Mouse (Mus musculus): Measurements from ENCODE around the gene Grm1.

The Grm1 gene

DNA sequence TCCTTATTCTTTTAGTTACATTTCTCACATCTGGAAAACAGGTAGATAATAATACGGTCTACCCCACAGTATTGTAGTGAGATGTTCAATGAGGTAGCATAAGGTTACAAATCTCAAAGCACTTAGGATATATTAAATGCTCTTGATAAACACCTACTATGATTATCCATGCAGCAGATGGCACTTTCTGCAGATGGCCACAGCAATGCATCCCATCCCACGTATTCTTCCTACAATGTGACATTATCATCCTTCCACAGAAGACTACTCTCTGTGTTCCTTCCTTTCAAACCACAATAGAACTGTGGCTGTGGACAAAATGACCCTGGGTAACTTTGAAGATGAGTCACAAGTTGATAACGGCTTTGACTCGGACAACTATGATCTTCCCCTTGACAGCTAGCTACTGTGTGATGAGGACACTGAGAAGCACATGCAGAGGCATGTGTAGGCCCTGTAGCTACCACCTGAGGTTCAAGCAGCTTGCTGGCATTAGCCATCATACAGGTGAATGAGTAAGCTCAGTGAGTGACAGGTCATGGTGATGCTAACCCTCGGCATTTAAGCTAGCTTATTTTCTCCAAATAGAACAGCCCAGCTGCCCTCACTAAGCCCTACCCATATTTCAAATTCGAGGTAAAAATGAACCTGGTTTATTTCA, 117.5 kb downstream of the Grm1 start:
- DNase-seq (ENCODE audit: low read depth, low spot score): no peak

DNA sequence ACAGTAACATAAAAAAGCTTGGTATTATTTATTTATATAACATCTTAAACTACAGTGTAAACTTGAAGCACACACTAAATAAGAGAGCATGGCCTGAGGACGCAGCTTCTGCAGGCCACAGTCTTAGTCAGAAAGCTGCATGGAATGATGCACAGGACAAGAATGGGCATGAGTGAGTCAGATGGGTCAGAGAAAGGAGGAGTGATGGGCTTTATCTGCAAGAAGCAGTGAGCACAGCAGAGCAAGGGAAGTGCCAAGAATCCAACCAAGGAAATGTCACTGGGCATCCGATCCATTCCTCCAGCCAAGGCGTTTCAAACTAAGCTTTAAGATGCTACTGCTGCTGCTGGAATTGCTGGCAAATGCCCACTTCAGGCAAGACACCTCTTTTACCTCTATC, 131.6 kb downstream of the Grm1 start:
- no peak for DNase-seq (ENCODE audit: low read depth, low spot score)

DNA sequence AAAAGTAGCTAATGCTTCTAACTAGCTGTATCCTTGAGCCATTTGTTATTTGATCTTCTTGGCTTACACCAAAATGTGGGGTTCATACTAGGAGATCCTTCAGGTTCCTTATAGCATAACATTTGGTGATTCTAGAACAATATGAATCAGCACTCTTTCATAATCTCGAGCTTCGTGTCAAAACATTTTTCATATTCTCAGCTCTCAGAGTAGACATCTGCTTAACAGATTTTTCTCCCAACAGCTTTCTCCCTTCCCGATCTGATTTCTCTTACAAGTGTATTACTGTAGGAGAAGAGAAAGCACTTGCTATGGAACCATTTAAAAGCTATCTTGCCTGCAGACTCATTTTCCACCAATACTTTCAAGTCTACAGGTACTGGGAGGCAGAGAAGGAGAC, 133.0 kb downstream of the Grm1 start:
- peak; percentile 88 for DNase-seq (ENCODE audit: low read depth, low spot score)

DNA sequence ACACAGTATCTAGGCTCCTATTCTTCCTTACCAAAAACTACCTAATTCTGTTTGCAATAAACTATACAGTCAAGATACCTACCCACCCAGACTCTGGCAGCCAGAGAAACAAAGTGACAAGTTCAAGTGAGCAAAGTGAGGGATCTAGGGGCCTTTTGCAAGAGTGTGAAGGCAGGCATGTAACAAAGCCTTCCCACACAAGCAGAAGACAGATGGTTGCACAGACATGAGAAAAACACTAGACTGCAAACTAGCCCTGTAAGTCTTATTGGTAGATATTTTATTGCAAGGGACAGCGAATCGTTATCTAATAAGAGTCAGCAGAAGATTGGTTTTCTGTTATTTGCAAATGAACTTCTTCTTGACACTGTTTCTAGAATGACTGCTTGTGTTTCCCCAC, 134.6 kb downstream of the Grm1 start:
- DNase-seq (ENCODE audit: low read depth, low spot score): no peak

DNA sequence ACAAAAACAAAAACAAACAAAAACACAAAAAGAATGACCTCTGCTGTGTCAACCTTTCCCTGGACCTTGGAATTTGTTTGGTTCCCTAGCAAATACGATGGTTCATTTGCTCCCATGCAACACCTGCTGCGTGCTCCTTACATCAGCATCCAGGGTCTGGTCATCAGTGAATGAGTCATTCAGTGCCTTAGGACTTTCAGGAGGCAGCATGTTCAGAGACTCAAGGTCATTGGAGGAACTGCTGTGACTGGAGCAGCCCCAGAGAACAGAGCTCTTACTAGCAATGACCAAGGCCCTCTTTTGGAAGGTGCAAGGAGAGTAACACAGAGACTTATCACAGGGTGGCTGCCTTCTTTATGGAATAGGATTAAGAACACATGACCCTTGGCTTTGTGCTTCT, 138.2 kb downstream of the Grm1 start:
- no peak for DNase-seq (ENCODE audit: low read depth, low spot score)

DNA sequence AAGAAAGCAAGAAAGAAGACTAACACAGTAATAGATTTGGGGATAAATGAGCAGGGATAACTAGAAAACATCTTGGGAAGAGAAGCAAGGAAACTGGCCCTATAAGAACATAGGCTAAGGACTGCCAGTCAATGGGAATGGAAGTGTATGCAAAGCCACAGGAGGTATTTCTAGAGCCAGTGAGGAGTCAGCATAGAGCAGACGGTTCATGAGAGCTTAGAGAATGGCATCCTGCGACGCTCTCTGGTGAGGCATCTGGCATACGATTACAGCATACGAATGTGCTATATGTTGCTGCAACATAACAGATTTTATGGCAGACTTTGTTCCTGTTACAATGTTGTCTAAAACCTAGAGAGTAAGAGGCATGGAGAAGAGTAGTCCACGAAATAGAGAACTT, 139.9 kb downstream of the Grm1 start:
- DNase-seq (ENCODE audit: low read depth, low spot score): no peak

DNA sequence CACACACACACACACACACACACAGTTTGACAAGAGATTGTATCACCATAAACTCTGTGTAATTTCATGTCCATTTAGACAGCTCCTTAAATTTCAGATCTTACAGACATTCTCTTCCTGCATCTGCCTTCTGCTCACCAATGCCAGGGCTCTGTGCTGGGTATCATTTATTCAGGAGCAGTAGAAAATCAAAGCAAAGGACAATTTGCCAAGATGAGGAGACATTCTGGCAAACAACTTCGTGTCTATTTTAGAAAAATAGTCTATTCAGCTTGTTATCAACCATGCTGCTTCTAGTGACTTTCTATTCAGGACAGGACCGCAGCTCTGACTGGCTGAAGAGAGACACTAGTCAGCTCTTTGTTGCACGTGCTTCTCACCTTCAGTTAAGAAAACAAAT, 146.3 kb downstream of the Grm1 start:
- DNase-seq (ENCODE audit: low read depth, low spot score): no peak

DNA sequence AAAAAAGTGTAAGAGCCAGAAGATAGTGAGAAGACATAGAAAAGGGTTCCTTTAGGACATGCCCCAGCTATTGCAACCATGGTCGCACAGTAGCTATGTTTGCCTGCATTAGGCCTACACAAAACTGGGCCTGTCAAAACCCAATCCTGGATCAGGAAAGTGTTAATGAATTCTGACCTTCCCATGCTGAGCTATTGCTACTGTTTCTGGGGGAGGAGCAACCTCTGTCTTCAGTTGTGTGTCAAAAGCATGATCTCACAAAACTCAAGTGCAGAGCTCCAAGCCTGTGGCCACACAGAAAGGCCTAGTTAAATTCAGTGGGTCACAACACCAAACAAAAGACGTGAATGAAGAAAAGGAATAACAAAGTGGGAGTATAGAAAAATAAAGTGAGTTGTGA, 152.5 kb downstream of the Grm1 start:
- no peak for DNase-seq (ENCODE audit: low read depth, low spot score)

DNA sequence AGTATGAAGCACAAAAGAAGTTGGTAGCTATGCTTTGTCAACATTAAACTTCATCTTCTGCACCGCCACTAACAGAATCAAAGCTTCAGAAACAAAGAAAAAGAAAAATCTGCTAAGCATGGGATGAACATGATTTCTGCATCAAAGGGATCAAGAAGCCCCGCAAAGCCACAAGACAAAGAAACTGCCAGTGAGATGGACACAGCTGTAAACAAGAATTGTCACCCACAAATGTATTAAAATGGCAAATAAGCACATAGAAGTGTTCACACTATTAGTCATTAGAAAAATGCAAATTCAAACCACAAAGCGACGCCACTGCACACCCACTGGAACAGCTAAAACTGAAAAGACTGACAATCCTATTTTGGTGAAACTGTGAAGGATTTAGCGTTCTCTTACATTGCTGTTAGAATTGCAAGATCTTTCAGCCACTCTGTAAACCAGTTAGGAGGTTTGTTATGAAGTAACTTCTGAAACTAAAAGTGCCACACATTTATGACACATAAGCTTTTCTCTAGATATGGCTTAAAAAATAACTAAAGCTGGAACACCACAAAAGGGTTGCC, 153.3 kb downstream of the Grm1 start:
- DNase-seq (ENCODE audit: low read depth, low spot score): no peak

DNA sequence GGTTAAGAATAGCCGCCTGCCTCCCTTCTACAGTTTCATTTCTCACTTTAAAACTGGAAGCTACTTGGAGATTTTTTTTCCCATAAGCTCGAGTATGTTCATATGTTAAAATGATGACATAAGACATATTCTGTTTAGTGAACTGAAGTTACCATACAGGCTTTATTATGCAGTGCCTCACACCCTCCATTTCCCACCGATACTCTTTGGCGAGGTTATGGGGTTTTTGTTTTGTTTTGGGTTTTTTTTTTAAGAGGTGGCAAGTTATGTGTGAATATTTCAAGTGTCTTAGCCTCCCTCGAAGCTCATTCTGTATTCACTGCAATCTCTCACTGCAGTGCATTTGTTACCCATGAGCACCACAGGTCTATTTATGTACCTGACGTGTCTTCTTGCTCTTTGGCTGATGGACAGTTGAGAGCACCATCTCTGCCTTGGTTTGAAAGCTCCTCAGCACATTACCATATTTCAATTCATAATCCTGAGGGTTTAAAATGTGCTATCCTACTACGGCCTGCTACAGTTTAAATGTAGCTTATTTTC, 164.2 kb downstream of the Grm1 start:
- peak; percentile 40 for DNase-seq (ENCODE audit: low read depth, low spot score)

DNA sequence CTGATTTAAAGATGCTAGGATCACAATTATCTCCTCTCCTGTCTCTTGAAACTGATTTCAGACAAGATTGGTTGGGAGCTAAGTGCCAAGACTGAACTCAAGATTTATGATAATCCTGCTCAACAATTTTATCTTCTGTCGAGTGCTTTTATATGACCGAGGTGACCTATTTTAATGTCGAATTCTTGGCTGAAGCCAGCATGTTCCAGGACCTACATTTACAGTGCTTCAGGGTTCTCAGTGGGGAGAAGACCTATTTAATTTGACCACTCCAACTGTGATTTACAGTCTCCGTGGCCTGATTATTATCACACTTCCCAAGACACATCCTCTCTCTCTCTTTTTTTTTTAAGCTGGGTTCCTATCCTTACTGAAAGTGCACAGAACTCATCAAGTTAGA, 168.5 kb downstream of the Grm1 start:
- no peak for DNase-seq (ENCODE audit: low read depth, low spot score)

DNA sequence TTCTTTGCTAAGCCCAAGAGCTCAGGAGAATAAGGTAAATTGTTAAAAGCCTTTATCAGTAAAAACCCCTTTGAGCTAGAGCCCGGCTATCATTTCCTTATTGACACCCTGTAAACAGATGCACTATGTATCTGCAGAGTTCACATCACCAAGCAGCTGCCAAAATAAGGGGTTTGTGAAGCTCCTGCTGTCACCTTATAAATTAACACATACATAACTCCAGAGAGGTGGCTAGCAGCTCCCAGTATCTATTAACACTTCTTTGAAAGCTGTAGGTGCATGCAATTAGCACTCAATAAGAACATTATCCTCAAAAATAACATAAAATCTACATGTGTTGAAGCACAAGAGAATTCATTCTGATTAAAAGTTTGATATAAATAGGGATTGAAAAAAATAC, 191.9 kb downstream of the Grm1 start:
- DNase-seq (ENCODE audit: low read depth, low spot score): no peak

DNA sequence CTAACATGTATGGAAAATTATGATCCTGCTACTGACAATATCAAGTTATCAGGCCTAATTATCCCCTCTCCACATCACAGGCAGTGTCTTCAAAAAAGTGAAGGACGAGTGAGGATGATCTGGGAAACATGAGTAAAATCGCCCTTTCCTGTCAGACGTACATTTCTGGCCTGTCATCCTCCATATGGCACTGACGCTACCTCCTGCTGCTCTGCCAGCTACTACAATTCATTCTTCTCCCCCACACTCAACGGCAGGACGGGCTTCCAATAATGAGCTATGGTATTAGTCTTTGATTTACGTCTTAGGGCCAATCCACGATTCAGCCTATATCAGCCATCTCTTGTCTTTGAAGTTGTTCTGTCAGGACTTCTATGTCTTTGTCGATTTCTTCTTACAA, 193.6 kb downstream of the Grm1 start:
- no peak for DNase-seq (ENCODE audit: low read depth, low spot score)

DNA sequence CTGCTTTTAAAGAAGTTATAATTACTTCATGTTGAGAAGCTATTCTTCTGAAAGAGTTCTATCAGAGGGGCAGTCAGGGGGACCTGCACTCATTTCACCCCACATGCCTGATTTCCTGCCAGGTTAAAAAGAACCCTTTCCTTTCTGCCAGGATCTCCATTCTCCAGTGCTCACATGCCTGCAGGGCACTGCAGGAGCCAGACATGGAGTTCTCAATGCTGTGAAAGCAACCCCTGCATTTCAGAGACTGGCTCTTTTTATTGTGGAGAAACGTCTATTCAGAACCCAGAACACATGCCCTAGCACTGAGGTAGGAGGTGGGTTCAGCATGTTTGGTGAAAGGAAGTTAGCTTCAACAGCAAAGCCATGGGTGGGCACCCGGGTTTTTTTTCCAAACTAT, 197.2 kb downstream of the Grm1 start:
- no peak for DNase-seq (ENCODE audit: low read depth, low spot score)

DNA sequence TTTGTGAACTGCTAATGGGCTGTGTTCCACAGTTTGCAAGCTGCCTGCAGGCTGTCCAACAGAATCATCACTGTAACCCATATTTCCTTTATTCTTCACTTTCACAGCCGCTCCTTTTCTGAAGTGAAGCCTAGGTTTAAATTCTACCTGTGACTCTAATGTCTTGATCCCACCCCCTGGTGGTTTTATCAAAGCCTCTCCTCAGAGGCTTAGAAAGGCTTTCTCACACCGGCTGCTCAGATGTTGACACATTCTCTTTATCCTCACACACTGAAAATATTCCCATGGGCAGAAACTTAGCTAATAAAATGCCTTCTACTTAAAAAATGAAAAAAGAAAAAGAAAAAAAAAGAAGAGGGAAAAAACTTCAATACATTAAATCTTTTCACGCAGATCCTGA, 210.0 kb downstream of the Grm1 start:
- no peak for DNase-seq (ENCODE audit: low read depth, low spot score)

DNA sequence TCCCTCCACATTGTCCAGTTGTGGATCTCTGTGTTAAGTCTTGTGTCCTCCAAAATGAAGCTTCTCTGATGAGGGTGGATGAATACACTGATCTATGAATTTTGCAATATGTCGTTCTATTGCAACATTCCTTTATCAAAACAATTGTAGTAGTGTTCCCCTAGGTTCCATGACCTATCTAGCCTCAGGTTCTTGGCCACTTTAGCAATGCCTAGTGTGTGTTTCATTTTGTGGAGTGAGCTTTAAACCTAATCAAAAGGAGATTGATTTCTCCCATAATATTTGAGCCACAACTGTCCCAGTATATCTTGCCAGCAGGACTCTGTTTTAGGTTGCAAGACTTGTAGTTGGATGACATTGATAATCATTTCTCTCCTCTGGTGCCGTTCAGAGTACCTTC, 211.9 kb downstream of the Grm1 start:
- no peak for DNase-seq (ENCODE audit: low read depth, low spot score)

DNA sequence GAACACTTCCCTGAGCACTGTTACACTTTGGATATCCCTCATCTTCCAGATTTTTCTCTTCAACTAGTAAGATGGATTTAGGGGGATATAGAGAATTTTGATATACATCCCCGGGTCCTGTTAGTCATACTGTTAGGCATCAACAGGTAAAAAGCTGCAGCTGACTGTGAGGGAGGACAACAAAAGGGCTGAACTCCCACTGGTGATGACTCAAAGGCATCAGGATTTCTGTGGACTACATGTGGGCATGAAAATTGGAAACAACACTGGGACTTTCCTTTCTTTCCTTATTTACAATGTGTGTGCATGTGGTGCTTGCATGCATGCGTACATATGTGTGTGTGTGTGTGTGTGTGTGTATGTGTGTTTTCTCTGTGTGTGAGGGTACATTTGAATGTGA, 215.9 kb downstream of the Grm1 start:
- no peak for DNase-seq (ENCODE audit: low read depth, low spot score)

DNA sequence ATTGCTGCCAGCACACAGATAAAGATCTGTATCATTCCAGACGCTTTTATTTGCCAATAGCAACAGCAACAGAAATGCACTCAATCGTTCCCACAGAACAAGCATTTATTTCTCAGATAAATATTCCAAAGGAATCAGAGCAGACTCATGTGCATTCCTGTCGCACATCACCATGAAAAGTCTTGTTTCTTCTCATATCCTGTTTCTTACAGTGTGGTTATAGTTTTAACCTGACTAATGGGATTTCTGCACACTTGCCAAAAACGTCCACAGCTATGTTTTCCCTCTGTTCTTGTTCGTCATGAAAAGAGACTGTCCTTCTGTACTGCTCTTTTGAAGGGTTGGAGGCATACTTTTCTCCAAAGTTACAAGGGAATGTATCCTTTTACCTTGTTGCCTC, 217.4 kb downstream of the Grm1 start:
- no peak for DNase-seq (ENCODE audit: low read depth, low spot score)

DNA sequence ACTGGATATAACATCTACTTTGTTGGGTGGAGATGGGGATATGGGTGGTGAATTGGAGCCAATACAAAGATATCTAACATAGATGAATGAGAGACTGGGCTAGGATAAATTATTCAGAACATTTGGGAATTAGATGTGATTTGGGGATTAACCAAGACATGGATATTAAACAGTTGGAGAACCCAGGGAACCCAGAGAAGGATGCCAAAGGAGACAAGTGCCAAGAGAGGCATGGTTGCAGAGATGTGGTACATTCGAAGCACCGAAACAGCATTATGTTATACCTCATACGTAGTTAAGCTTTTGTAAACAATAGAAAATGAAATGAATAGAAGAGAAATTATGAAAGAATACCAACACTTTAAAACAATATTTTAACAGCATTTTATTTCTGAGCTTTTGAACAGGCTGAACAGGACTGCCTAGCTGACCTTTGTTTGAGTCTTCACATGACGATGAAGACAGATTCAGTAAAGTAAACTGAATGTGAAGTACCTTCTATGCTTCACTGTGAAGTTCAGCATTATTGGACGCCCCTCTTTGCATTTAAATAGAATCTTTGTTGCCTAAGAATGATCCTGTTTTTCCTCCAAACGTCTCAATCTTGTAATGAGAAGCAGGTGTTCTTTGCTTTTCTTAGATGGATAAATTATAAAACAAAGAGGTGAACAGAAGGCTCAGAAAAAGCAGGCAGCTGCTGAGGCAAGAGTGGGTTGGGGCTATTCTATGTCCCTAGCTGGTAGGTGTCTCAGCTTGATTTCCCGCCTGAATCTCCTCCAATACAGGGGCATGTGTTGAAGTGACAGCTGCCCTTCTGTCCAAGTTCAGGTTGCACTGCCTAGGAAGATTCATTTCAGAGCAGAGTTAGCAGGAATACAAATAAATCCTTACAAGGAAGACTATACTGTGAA, 234.5 kb downstream of the Grm1 start:
- DNase-seq (ENCODE audit: low read depth, low spot score): no peak

DNA sequence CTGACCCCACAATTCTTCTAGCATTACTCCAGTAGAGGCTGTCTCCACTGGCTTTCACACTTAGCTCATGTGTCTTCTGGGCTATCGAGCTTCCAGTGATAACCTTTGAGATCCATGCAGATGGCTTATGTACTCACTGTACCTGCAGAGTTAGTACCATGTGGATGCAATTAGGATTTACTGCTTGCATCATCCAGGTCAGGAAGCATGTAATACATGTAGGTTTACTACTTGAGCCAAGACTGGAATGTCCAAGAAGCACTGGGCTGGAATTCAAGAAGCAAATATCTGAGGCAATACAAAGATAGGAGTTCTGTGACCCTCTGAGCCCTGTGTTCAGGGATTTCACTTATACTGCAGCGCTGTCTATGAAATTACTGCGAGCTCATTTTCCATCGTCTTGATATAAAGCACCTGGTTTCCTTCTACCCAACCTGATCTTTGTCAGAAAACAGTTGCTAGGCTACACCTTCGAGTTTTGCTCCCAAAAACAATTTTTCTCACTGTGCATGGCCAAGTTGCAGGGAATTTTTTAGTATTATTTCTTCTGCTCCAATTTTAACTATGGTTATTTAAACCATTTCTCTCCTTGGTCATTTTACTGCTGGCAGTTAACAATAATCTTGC, 237.0 kb downstream of the Grm1 start:
- DNase-seq (ENCODE audit: low read depth, low spot score): no peak

DNA sequence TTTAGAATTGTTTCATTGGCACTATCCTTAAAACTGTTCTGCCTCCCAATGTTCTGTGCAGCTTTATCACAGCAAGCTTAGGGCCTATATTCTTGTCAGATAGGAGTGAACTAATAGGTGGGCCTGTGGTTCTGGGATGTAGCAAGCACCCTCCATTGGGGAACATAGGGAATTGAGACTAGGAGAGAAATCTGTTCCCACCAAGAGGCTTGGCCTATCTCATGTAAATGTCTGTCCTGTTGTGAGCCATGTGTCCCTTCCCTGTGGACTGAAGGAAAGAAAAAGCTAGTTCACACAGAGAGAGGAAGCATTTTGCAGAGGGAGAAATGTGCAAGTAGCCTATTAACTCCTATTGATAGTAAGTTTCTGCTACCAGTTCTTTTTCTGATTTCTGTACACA, 246.8 kb downstream of the Grm1 start:
- no peak for DNase-seq (ENCODE audit: low read depth, low spot score)

DNA sequence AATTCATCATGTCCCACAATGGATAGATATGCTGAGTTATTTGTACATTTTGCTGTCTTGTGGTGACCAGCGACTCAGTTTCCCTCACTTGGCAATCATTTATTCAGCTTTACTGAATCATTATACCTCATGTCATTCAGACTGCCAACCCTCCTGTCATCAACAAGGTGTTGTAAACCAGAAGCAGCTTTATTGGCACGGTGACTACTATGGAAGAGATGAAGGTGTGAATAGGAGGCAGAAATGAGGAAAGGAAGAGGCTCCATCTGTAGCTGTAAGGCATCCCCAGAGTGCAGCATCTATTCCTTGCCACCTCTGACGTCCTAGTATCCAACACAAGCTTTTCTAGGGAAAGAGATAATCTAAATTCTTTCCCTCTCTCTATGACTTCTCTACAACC, 247.3 kb downstream of the Grm1 start:
- no peak for DNase-seq (ENCODE audit: low read depth, low spot score)

Data from telencephalon, adult 2 months (tissue).